Mouse (Mus musculus) midbrain, embryonic 15.5 days (tissue): ENCODE data around the gene Megf11. TPM values are rescaled to one million over a fixed set of nuclear protein-coding genes. Genes with fewer than 3 reads are reported as not detected.

Source experiments
- ATAC-seq: fragments of 200-750 bp; cut with Nextera tagmentation; replicated peaks from 2 replicates; pipeline ENCODE4 v1.8.0; 2017; ENCODE audit warnings: moderate TSS enrichment
- H3K27ac ChIP-seq: fragments of 300-500 bp; sonication (generic); 2 replicates; pipeline ENCODE4 v1.5.1; 2015; ENCODE audit warnings: mild to moderate bottlenecking, inconsistent platforms
- H3K27me3 ChIP-seq: fragments of 300-500 bp; sonication (generic); replicated peaks from 2 replicates; pipeline ENCODE4 v1.6.1; 2015; ENCODE audit warnings: inconsistent platforms
- H3K36me3 ChIP-seq: fragments of 300-500 bp; sonication (generic); replicated peaks from 2 replicates; pipeline ENCODE4 v1.6.1; 2015; ENCODE audit warnings: inconsistent platforms
- H3K4me1 ChIP-seq: fragments of 300-500 bp; sonication (generic); 2 replicates; pipeline ENCODE4 v1.6.1; 2015; ENCODE audit warnings: inconsistent platforms
- H3K4me2 ChIP-seq: fragments of 300-500 bp; sonication (generic); 2 replicates; pipeline ENCODE4 v1.6.1; 2015; ENCODE audit warnings: inconsistent platforms, mild to moderate bottlenecking, moderate library complexity
- H3K4me3 ChIP-seq: fragments of 300-500 bp; sonication (generic); 2 replicates; pipeline ENCODE4 v1.5.1; 2015; ENCODE audit warnings: mild to moderate bottlenecking, inconsistent platforms
- H3K9ac ChIP-seq: fragments of 300-500 bp; sonication (generic); 2 replicates; pipeline ENCODE4 v1.6.1; 2015; ENCODE audit warnings: mild to moderate bottlenecking, inconsistent platforms
- H3K9me3 ChIP-seq: fragments of 300-500 bp; sonication (generic); 2 replicates; pipeline ENCODE4 v1.6.1; 2016; ENCODE audit warnings: inconsistent platforms
- WGBS: fragments of 180-500 bp; shearing (Covaris S2); methylation state at CpG from one replicate; pipeline ENCODE4 v1.1.7; 2015; ENCODE audit warnings: mixed read lengths; 5-methylcytosine and 5-hydroxymethylcytosine counted together
- polyA plus RNA-seq: library from polyadenylated mRNA; unstranded; fragments of >200 nt; fragmentation: Nextera tagmentation; extraction: Ambion mirVana; gene quantifications from 2 replicates; pipeline ENCODE4 v1.2.1, GENCODE M21; 2015

Megf11 gene
- polyA plus RNA-seq, 1 experiment from 2014 or later = 22.4 TPM

- Histone ChIP-seq H3K36me3 (no peaks in the 10 kb centered on the region), H3K4me1 (peaks cover 21% of the 10 kb centered on the region), H3K27ac (no peak overlapping the region), H3K27me3 (no peaks in the 10 kb centered on the region; the same call in 1 of the 2 replicates), H3K9me3 (no peaks in the 10 kb centered on the region), H3K9ac (no peak overlapping the region), H3K4me2 (no peak overlapping the region), H3K4me3 (no peak overlapping the region)
- WGBS = 62% methylated on average over 8 of the region's 8 CpGs
- no peak for ATAC-seq
Measured at GRCm38 (mm10) chr9:64402141-64402540, 16.7 kb downstream of the Megf11 start.

GRCm38 (mm10) chr9:64406841-64407240 is 21.4 kb downstream of the Megf11 start:
- no peak overlapping the region for H3K27ac ChIP-seq
- ATAC-seq = no peak
- 91% methylated on average over 2 of the region's 2 CpGs for WGBS
- H3K36me3 ChIP-seq = no peaks in the 10 kb centered on the region
- H3K9ac ChIP-seq = no peak overlapping the region
- no peaks in the 10 kb centered on the region for H3K4me1 ChIP-seq
- no peak overlapping the region for H3K4me2 ChIP-seq
- no peaks in the 10 kb centered on the region for H3K9me3 ChIP-seq
- H3K4me3 ChIP-seq = no peak overlapping the region
- no peaks in the 10 kb centered on the region for H3K27me3 ChIP-seq

- H3K27ac ChIP-seq = no peak overlapping the region
- H3K9ac ChIP-seq = no peak overlapping the region
- ATAC-seq = no peak
- WGBS = 81% methylated on average over 7 of the region's 7 CpGs
- no peaks in the 10 kb centered on the region for H3K4me1 ChIP-seq
- H3K4me3 ChIP-seq = no peak overlapping the region
- H3K27me3 ChIP-seq = no peaks in the 10 kb centered on the region
- no peaks in the 10 kb centered on the region for H3K9me3 ChIP-seq
- no peaks in the 10 kb centered on the region for H3K36me3 ChIP-seq
- no peak overlapping the region for H3K4me2 ChIP-seq
Measured at GRCm38 (mm10) chr9:64407390-64407970, 22.1 kb downstream of the Megf11 start.

GRCm38 (mm10) chr9:64408821-64409220 is 23.4 kb downstream of the Megf11 start:
- H3K27ac ChIP-seq = no peak overlapping the region
- no peaks in the 10 kb centered on the region for H3K36me3 ChIP-seq
- WGBS = 57% methylated on average over 8 of the region's 8 CpGs

GRCm38 (mm10) chr9:64420471-64420870 is 35.0 kb downstream of the Megf11 start:
- 82% methylated on average over 3 of the region's 3 CpGs for WGBS
- H3K4me1 ChIP-seq = peaks cover 7% of the 10 kb centered on the region; the same call in 1 of the 2 replicates
- H3K36me3 ChIP-seq = no peaks in the 10 kb centered on the region
- no peaks in the 10 kb centered on the region for H3K9me3 ChIP-seq
- no peak overlapping the region for H3K9ac ChIP-seq
- H3K4me3 ChIP-seq = no peak overlapping the region
- no peak for ATAC-seq
- H3K4me2 ChIP-seq = no peak overlapping the region
- H3K27ac ChIP-seq = no peak overlapping the region
- H3K27me3 ChIP-seq = no peaks in the 10 kb centered on the region

More at GRCm38 (mm10) chr9:64408821-64409220, 23.4 kb downstream of the Megf11 start:
- Histone ChIP-seq H3K4me3 (no peak overlapping the region), H3K9ac (no peak overlapping the region), H3K4me2 (no peak overlapping the region), H3K4me1 (no peaks in the 10 kb centered on the region), H3K27me3 (no peaks in the 10 kb centered on the region), H3K9me3 (no peaks in the 10 kb centered on the region)
- no peak for ATAC-seq

- WGBS = 76% methylated on average over 8 of the region's 8 CpGs
- no peak for ATAC-seq
- Histone ChIP-seq H3K4me1 (peaks cover 7% of the 10 kb centered on the region; the same call in 1 of the 2 replicates), H3K9me3 (no peaks in the 10 kb centered on the region), H3K4me2 (no peak overlapping the region), H3K4me3 (no peak overlapping the region), H3K9ac (no peak overlapping the region), H3K36me3 (no peaks in the 10 kb centered on the region), H3K27me3 (no peaks in the 10 kb centered on the region), H3K27ac (peak overlapping the region; percentile 45; the same call in 1 of the 2 replicates)
Measured at GRCm38 (mm10) chr9:64421986-64422616, 36.7 kb downstream of the Megf11 start.

GRCm38 (mm10) chr9:64423912-64424311 is 38.5 kb downstream of the Megf11 start:
- H3K4me1 ChIP-seq = peaks cover 7% of the 10 kb centered on the region; the same call in 1 of the 2 replicates
- no peak overlapping the region for H3K4me2 ChIP-seq
- no peaks in the 10 kb centered on the region for H3K36me3 ChIP-seq
- no peak overlapping the region for H3K4me3 ChIP-seq
- no peak overlapping the region for H3K9ac ChIP-seq
- no peak overlapping the region for H3K27ac ChIP-seq
- 90% methylated on average over 1 of the region's 1 CpGs for WGBS
- no peaks in the 10 kb centered on the region for H3K9me3 ChIP-seq
- ATAC-seq = no peak
- no peaks in the 10 kb centered on the region for H3K27me3 ChIP-seq

GRCm38 (mm10) chr9:64436121-64436520 is 50.7 kb downstream of the Megf11 start:
- Histone ChIP-seq H3K27ac (no peak overlapping the region), H3K9me3 (no peaks in the 10 kb centered on the region), H3K4me2 (no peak overlapping the region), H3K27me3 (no peaks in the 10 kb centered on the region), H3K4me1 (no peaks in the 10 kb centered on the region), H3K9ac (no peak overlapping the region), H3K36me3 (no peaks in the 10 kb centered on the region), H3K4me3 (no peak overlapping the region)
- 51% methylated on average over 2 of the region's 2 CpGs for WGBS
- no peak for ATAC-seq

- no peak overlapping the region for H3K4me2 ChIP-seq
- H3K9ac ChIP-seq = no peak overlapping the region
- H3K4me1 ChIP-seq = no peaks in the 10 kb centered on the region
- no peak overlapping the region for H3K27ac ChIP-seq
- WGBS = 81% methylated on average over 7 of the region's 7 CpGs
- no peaks in the 10 kb centered on the region for H3K9me3 ChIP-seq
- no peak overlapping the region for H3K4me3 ChIP-seq
- no peaks in the 10 kb centered on the region for H3K27me3 ChIP-seq
- no peak for ATAC-seq
- no peaks in the 10 kb centered on the region for H3K36me3 ChIP-seq
Measured at GRCm38 (mm10) chr9:64440101-64440500, 54.7 kb downstream of the Megf11 start.

GRCm38 (mm10) chr9:64445981-64446380 is 60.6 kb downstream of the Megf11 start:
- 47% methylated on average over 1 of the region's 1 CpGs for WGBS
- no peaks in the 10 kb centered on the region for H3K36me3 ChIP-seq
- no peak overlapping the region for H3K4me3 ChIP-seq
- H3K4me2 ChIP-seq = no peak overlapping the region
- no peak for ATAC-seq
- no peaks in the 10 kb centered on the region for H3K9me3 ChIP-seq
- peak overlapping the region; percentile 62; the same call in 1 of the 2 replicates for H3K27ac ChIP-seq
- peaks cover 23% of the 10 kb centered on the region for H3K4me1 ChIP-seq
- H3K9ac ChIP-seq = no peak overlapping the region
- no peaks in the 10 kb centered on the region for H3K27me3 ChIP-seq

- no peaks in the 10 kb centered on the region for H3K9me3 ChIP-seq
- peak; percentile 65 for ATAC-seq
- H3K36me3 ChIP-seq = no peaks in the 10 kb centered on the region
- no peak overlapping the region for H3K4me3 ChIP-seq
- H3K9ac ChIP-seq = no peak overlapping the region
- no peaks in the 10 kb centered on the region for H3K27me3 ChIP-seq
- H3K4me2 ChIP-seq = no peak overlapping the region
- WGBS = 28% methylated on average over 6 of the region's 6 CpGs
- peaks cover 23% of the 10 kb centered on the region for H3K4me1 ChIP-seq
- H3K27ac ChIP-seq = peak overlapping the region; percentile 62
Measured at GRCm38 (mm10) chr9:64447070-64447469, 61.6 kb downstream of the Megf11 start.

GRCm38 (mm10) chr9:64447522-64447921 is 62.1 kb downstream of the Megf11 start:
- H3K9ac ChIP-seq = no peak overlapping the region
- 0 out of 2 replicates have a peak, but pooled peaks have one; percentile 31 for ATAC-seq
- no peak overlapping the region for H3K4me2 ChIP-seq

GRCm38 (mm10) chr9:64452769-64453168 is 67.3 kb downstream of the Megf11 start:
- H3K27me3 ChIP-seq = no peaks in the 10 kb centered on the region
- whole genome bisulfite sequencing = 84% methylated on average over 5 of the region's 5 CpGs
- ATAC-seq = no peak

More at GRCm38 (mm10) chr9:64447522-64447921, 62.1 kb downstream of the Megf11 start:
- peak overlapping the region; percentile 62 for H3K27ac ChIP-seq
- WGBS = 37% methylated on average over 6 of the region's 6 CpGs
- H3K4me1 ChIP-seq = peaks cover 23% of the 10 kb centered on the region
- H3K36me3 ChIP-seq = no peaks in the 10 kb centered on the region
- no peak overlapping the region for H3K4me3 ChIP-seq
- no peaks in the 10 kb centered on the region for H3K9me3 ChIP-seq
- no peaks in the 10 kb centered on the region for H3K27me3 ChIP-seq

More at GRCm38 (mm10) chr9:64452769-64453168, 67.3 kb downstream of the Megf11 start:
- Histone ChIP-seq H3K27ac (no peak overlapping the region), H3K4me2 (no peak overlapping the region), H3K36me3 (no peaks in the 10 kb centered on the region), H3K4me3 (no peak overlapping the region), H3K9me3 (no peaks in the 10 kb centered on the region), H3K4me1 (peaks cover 12% of the 10 kb centered on the region), H3K9ac (no peak overlapping the region)
